Mouse (Mus musculus): ENCODE results near the gene Tbc1d22a. TPM values are rescaled to one million over a fixed set of nuclear protein-coding genes. Genes with fewer than 3 reads are reported as not detected.

Tbc1d22a gene
- polyA plus RNA-seq, 1 experiment = 19.5 TPM

GRCm38 (mm10) chr15:86427439-86427838, 213.2 kb downstream of the Tbc1d22a start:
- H3K4me3 ChIP-seq (ENCODE audit: control insufficient read depth, low read depth, low read length) = no peak overlapping the region
- H3K27ac ChIP-seq (ENCODE audit: control insufficient read depth, insufficient read depth, low read depth, low read length) = no peak overlapping the region
- H3K4me1 ChIP-seq (ENCODE audit: control insufficient read depth, insufficient read depth, low read length) = no peaks in the 10 kb centered on the region
- no peaks in the 10 kb centered on the region for H3K36me3 ChIP-seq (ENCODE audit: control insufficient read depth, insufficient read depth, low read length)
- TF ChIP-seq POLR2A (IDR thresholded peaks at IDR 0.05; ENCODE audit: control insufficient read depth, low read depth, low read length) (no peak), CTCF (IDR thresholded peaks at IDR 0.05; ENCODE audit: control insufficient read depth, insufficient read depth, insufficient replicate concordance, low read depth, low read length) (no peak)
- H3K27me3 ChIP-seq (ENCODE audit: control insufficient read depth, insufficient read depth, low read length) = no peaks in the 10 kb centered on the region

GRCm38 (mm10) chr15:86428496-86428895, 214.2 kb downstream of the Tbc1d22a start:
- H3K27ac ChIP-seq (ENCODE audit: control insufficient read depth, insufficient read depth, low read depth, low read length) = no peak overlapping the region
- H3K4me1 ChIP-seq (ENCODE audit: control insufficient read depth, insufficient read depth, low read length) = no peaks in the 10 kb centered on the region
- no peaks in the 10 kb centered on the region for H3K27me3 ChIP-seq (ENCODE audit: control insufficient read depth, insufficient read depth, low read length)
- H3K4me3 ChIP-seq (ENCODE audit: control insufficient read depth, low read depth, low read length) = no peak overlapping the region
- no peak for TF ChIP-seq POLR2A (IDR thresholded peaks at IDR 0.05; ENCODE audit: control insufficient read depth, low read depth, low read length)
- TF ChIP-seq CTCF (IDR thresholded peaks at IDR 0.05; ENCODE audit: control insufficient read depth, insufficient read depth, insufficient replicate concordance, low read depth, low read length) = no peak
- no peaks in the 10 kb centered on the region for H3K36me3 ChIP-seq (ENCODE audit: control insufficient read depth, insufficient read depth, low read length)

- no peak overlapping the region for H3K27ac ChIP-seq (ENCODE audit: control insufficient read depth, insufficient read depth, low read depth, low read length)
- H3K4me1 ChIP-seq (ENCODE audit: control insufficient read depth, insufficient read depth, low read length) = no peaks in the 10 kb centered on the region
- H3K27me3 ChIP-seq (ENCODE audit: control insufficient read depth, insufficient read depth, low read length) = no peaks in the 10 kb centered on the region
- TF ChIP-seq POLR2A (IDR thresholded peaks at IDR 0.05; ENCODE audit: control insufficient read depth, low read depth, low read length) = no peak
- TF ChIP-seq CTCF (IDR thresholded peaks at IDR 0.05; ENCODE audit: control insufficient read depth, insufficient read depth, insufficient replicate concordance, low read depth, low read length) = no peak
- no peak overlapping the region for H3K4me3 ChIP-seq (ENCODE audit: control insufficient read depth, low read depth, low read length)
- H3K36me3 ChIP-seq (ENCODE audit: control insufficient read depth, insufficient read depth, low read length) = no peaks in the 10 kb centered on the region
Measured at GRCm38 (mm10) chr15:86429766-86430335, 215.6 kb downstream of the Tbc1d22a start.

GRCm38 (mm10) chr15:86431539-86432080, 217.4 kb downstream of the Tbc1d22a start:
- Histone ChIP-seq H3K27ac (ENCODE audit: control insufficient read depth, insufficient read depth, low read depth, low read length) (no peak overlapping the region), H3K27me3 (ENCODE audit: control insufficient read depth, insufficient read depth, low read length) (no peaks in the 10 kb centered on the region), H3K4me1 (ENCODE audit: control insufficient read depth, insufficient read depth, low read length) (no peaks in the 10 kb centered on the region), H3K4me3 (ENCODE audit: control insufficient read depth, low read depth, low read length) (no peak overlapping the region), H3K36me3 (ENCODE audit: control insufficient read depth, insufficient read depth, low read length) (no peaks in the 10 kb centered on the region)
- TF ChIP-seq CTCF (IDR thresholded peaks at IDR 0.05; ENCODE audit: control insufficient read depth, insufficient read depth, insufficient replicate concordance, low read depth, low read length) (no peak), POLR2A (IDR thresholded peaks at IDR 0.05; ENCODE audit: control insufficient read depth, low read depth, low read length) (no peak)

GRCm38 (mm10) chr15:86432791-86433190, 218.5 kb downstream of the Tbc1d22a start:
- Histone ChIP-seq H3K4me1 (ENCODE audit: control insufficient read depth, insufficient read depth, low read length) (no peaks in the 10 kb centered on the region), H3K27ac (ENCODE audit: control insufficient read depth, insufficient read depth, low read depth, low read length) (no peak overlapping the region), H3K27me3 (ENCODE audit: control insufficient read depth, insufficient read depth, low read length) (no peaks in the 10 kb centered on the region), H3K36me3 (ENCODE audit: control insufficient read depth, insufficient read depth, low read length) (no peaks in the 10 kb centered on the region), H3K4me3 (ENCODE audit: control insufficient read depth, low read depth, low read length) (no peak overlapping the region)
- TF ChIP-seq POLR2A (IDR thresholded peaks at IDR 0.05; ENCODE audit: control insufficient read depth, low read depth, low read length) (no peak), CTCF (IDR thresholded peaks at IDR 0.05; ENCODE audit: control insufficient read depth, insufficient read depth, insufficient replicate concordance, low read depth, low read length) (no peak)

GRCm38 (mm10) chr15:86433378-86433777, 219.1 kb downstream of the Tbc1d22a start:
- Histone ChIP-seq H3K27ac (ENCODE audit: control insufficient read depth, insufficient read depth, low read depth, low read length) (no peak overlapping the region), H3K27me3 (ENCODE audit: control insufficient read depth, insufficient read depth, low read length) (no peaks in the 10 kb centered on the region), H3K36me3 (ENCODE audit: control insufficient read depth, insufficient read depth, low read length) (no peaks in the 10 kb centered on the region), H3K4me1 (ENCODE audit: control insufficient read depth, insufficient read depth, low read length) (no peaks in the 10 kb centered on the region), H3K4me3 (ENCODE audit: control insufficient read depth, low read depth, low read length) (no peak overlapping the region)
- TF ChIP-seq POLR2A (IDR thresholded peaks at IDR 0.05; ENCODE audit: control insufficient read depth, low read depth, low read length) (no peak), CTCF (IDR thresholded peaks at IDR 0.05; ENCODE audit: control insufficient read depth, insufficient read depth, insufficient replicate concordance, low read depth, low read length) (no peak)

GRCm38 (mm10) chr15:86434241-86434640, 220.0 kb downstream of the Tbc1d22a start:
- no peak for TF ChIP-seq POLR2A (IDR thresholded peaks at IDR 0.05; ENCODE audit: control insufficient read depth, low read depth, low read length)
- TF ChIP-seq CTCF (IDR thresholded peaks at IDR 0.05; ENCODE audit: control insufficient read depth, insufficient read depth, insufficient replicate concordance, low read depth, low read length) = no peak
- no peaks in the 10 kb centered on the region for H3K36me3 ChIP-seq (ENCODE audit: control insufficient read depth, insufficient read depth, low read length)

More at GRCm38 (mm10) chr15:86434241-86434640, 220.0 kb downstream of the Tbc1d22a start:
- Histone ChIP-seq H3K27me3 (ENCODE audit: control insufficient read depth, insufficient read depth, low read length) (no peaks in the 10 kb centered on the region), H3K27ac (ENCODE audit: control insufficient read depth, insufficient read depth, low read depth, low read length) (no peak overlapping the region), H3K4me3 (ENCODE audit: control insufficient read depth, low read depth, low read length) (no peak overlapping the region), H3K4me1 (ENCODE audit: control insufficient read depth, insufficient read depth, low read length) (no peaks in the 10 kb centered on the region)

Data from testis, adult 2 months (tissue).